Mouse (Mus musculus): ENCODE measurements around the gene Ate1.

DNA sequence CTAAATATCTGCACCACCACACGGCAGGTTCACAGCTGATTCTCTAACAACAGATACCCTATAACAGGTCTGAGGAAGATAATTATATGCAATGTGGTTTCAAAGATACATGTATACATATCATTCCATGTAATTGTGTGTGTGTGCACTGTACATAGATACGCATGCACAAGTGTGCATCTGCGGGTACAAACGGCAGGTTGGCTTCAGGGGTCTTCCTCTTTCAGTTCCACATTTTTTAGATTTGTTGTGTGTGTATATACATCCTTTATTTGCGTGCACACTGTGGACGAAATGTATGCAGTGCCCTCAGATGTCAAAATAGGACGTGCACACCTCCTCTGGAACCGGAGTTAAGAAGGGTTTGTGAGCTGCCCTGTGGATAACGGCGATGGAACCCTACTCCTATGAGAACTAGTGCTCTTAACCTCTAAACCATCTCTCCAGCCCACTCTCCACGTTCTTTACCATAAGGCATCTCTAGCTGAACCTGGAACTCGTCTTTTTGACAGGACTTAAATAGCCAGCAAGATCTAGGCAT is 27.5 kb upstream of the Ate1 start:
- no peak for TF ChIP-seq GATA1 (IDR thresholded peaks at IDR 0.05; ENCODE audit: low read length)
- TF ChIP-seq TAL1 (IDR thresholded peaks at IDR 0.05; ENCODE audit: low read length): no peak
